Mouse (Mus musculus): ENCODE measurements around the gene Tent5d. TPM values are rescaled to one million over a fixed set of nuclear protein-coding genes. Genes with fewer than 3 reads are reported as not detected.

The Tent5d gene
- polyA plus RNA-seq (2012; rRNA removed): not detected in 2 replicates

DNA sequence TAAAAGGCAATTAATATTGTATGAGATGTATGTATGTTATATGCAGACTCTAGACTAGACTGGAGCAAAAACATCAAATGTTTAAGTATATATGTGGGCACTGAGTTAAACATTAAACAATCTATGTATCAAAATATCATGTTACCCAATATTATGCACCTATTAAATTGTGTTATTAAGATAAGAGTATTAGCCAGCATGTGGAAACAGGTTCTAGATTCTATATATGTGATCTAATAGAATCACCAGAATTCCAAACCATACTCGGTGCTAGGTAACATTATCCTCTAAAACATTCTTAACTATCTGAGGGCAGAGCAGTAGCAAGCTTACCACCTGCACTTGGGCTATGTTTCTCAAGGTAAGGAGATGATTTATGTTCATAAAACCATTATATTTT, at the start of gene Tent5d:
Tent5d (plus strand) TSS at position 301 of the 400 bp plus-strand sequence.
- no peak for DNase-seq (ENCODE audit: low spot score)

DNA sequence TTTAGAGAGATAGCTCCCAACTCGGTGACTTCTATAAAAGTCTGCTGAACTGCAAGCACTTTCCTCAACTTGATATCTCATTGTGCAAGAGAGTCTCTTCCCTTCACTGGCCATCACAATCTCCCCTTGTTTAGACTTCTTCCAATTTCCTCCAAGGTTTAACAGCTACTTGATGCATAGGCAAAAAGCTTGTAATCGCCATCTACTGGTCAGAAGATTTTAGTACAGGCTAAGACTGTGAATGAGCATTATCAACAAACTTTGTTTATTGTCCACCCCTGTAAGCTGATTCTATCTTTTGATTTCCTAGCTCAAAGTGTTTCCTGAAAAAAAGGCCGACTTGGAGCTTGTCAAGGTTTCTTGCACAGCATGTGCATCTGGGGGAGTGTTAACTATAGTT, 24.5 kb upstream of the Tent5d start:
- DNase-seq (ENCODE audit: low spot score): no peak

DNA sequence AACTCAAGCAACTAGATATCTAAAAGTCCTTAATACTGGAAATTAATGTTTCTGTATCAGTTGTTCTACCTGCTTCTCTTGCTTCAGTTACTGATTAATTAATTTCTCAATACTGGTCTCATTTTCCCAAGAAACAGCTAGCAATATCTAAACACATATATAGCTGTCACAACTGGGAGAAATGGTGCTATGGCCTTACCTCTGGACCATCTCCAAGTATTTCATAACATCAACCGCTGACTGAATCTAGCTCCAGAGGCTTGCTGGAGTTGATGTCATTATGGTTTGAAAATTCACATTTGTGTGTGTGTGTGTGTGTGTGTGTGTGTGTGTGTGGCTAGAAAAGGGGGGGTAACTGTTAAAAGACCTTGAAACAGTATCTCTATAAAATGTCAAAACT, 2.3 kb upstream of the Tent5d start:
- DNase-seq (ENCODE audit: low spot score): no peak

GRCm38 (mm10) chrX:107790750-107791493, 1.5 kb upstream of the Tent5d start:
- no peak for DNase-seq (ENCODE audit: low spot score)

- no peak for DNase-seq (ENCODE audit: low spot score)
Measured at GRCm38 (mm10) chrX:107795785-107796184, 3.4 kb downstream of the Tent5d start.

- no peak for DNase-seq (ENCODE audit: low spot score)
Measured at GRCm38 (mm10) chrX:107796919-107797318, 4.5 kb downstream of the Tent5d start.

DNA sequence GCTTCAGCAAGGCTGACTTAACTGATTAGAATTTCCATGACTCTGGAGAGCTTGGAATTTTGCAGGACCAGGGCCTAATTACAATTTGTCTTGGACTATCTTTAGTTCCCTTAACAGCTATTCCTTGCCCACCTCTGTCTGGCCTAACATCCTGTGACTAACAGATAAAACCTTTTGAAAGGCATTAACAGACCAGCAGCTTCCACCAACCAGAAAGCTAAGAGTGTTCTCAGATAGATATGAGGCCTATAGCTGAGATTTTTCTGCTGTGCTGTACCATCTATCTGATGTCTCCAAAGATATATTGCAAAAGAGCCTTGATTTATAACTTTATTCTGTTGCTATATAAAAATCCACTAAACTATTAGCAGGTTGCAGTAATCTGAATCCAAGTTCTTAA, 19.7 kb downstream of the Tent5d start:
- DNase-seq (ENCODE audit: low spot score): no peak

DNA sequence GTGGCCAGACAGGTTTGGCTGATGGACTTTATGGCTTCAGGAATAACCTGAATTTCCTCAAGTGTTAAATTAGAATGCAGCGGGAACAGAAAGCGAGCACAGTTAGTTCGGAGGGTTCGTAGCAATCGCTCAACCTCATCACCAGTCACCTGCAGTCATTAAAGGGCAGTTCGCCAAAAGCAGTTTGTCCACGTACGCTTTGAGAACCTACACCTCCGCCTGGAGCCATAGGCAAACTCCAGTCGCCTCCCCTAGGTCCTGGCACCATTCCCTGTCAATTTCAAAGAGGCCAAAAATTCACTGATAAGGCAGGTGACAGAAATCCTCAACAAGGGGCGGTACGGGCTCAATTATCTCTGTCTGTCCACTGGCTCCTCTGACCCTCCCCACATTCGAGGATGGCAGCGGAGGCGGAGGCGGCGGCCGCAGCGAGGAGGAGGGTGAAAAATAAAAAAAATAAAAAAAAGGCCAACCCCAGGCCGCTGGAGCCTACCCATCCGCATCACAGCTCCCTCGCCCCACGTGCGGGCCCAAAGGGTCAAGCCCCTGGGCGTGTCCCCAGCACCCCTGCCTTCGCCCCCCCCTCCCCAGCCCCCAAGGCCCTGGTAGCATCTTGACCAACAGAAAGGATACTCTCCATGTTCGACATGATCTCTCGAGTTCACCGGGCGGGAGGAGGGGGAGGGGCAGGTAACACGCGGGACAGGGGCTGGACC, 23.3 kb downstream of the Tent5d start:
- DNase-seq (ENCODE audit: low spot score): peak; percentile 22

DNA sequence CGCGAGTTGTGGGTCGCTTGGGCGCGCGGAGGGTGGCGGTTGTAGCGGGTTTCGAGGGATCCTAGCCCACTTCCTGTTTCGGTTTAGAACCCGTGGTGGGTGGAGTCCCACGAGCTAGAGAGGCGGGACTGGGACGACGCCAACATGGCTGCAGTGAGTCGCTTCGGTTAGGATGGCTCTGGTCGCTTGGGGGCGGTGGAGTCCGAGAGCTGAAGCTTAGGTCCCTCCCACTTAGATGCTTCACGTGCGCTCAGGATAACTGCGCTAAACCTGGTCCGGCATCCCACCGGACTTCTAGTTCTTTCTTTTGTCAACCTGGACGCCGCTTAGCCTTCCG, 23.8 kb downstream of the Tent5d start, which contains the start of gene 2610002M06Rik:
2610002M06Rik (minus strand) TSS at position 117 of the 337 bp plus-strand sequence.
- DNase-seq (ENCODE audit: low spot score): peak; percentile 48

GRCm38 (mm10) chrX:107816726-107817125, 24.3 kb downstream of the Tent5d start:
- DNase-seq (ENCODE audit: low spot score): no peak

GRCm38 (mm10) chrX:107858165-107858564, 65.8 kb downstream of the Tent5d start:
- DNase-seq (ENCODE audit: low spot score): no peak

Other genes with a start within 250 kb of the Tent5d start
- not detected in 2 replicates for gene Tbx22, start 124.6 kb upstream of the Tent5d start, polyA plus RNA-seq (2012; rRNA removed)
- 11.1 and 11.7 TPM in 2 replicates for gene 2610002M06Rik, start 23.7 kb downstream of the Tent5d start, polyA plus RNA-seq (2012; rRNA removed)
- not detected in 2 replicates for gene Gm732, start 155.9 kb downstream of the Tent5d start, polyA plus RNA-seq (2012; rRNA removed)